Mouse (Mus musculus): ENCODE data around the gene Ppp1r16b.

Gene Ppp1r16b

GRCm38 (mm10) chr2:158692191-158692590 lies 27.0 kb downstream of the Ppp1r16b start:
- no peak for DNase-seq

- DNase-seq, result no peak
Observed at GRCm38 (mm10) chr2:158695811-158696210, 30.6 kb downstream of the Ppp1r16b start.

GRCm38 (mm10) chr2:158696451-158696850 lies 31.3 kb downstream of the Ppp1r16b start:
- no peak for DNase-seq

DNA sequence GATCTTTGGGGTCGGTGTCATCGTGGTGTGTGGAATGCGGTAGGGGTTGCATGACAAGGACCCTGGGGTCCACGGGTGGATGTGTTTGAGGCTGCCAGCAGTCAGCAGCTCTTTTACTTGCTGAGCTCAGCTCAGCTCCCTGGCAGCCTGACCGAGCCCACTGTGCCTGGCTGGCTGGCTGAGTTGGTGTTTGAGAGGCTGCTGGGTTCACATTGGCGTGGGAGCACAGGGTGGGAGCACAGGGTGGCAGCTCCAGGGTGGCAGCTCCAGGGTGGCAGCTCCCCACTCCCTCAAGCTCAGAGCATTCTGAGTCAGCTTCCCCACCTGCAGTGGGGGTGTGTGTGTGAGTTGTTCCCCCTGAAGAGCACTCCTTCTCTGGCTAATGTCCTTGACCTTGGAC lies 34.7 kb downstream of the Ppp1r16b start:
- DNase-seq, result no peak

DNA sequence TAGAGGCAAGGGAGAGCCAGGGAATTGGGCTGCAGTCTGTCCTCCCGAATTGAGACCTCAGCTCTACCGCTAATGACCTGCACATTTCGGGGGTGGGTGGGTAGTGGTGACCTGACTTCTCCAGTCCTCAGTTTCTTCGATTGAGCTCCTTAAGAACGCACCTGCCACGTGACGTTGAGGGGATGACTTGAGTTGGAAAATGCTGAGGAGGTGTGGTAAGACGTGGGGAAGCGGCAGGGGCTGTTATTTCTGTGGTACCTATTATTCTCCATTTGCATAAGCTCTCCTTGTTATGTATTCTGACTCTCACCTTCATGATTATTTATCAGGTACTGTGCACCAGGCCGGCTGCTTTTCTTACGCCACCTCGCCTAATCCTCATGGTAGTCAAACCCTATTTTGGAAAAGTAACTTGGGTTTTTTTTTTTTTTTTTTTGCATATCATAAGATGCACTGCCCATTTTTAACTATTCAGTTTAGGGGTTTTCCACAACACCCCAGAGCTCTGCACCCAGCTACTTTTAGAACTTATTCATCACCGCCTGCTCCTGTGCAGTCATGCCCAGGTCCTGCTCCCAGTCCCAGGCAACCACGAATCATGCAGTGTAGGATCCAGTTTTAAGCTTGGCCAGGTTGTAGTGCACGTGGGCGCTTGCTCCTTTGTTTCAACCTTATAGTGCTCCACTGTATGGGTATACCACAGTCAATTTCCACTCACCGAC lies 35.5 kb downstream of the Ppp1r16b start:
- DNase-seq, result no peak

- DNase-seq, result no peak
Observed at GRCm38 (mm10) chr2:158701505-158701904, 36.3 kb downstream of the Ppp1r16b start.

DNA sequence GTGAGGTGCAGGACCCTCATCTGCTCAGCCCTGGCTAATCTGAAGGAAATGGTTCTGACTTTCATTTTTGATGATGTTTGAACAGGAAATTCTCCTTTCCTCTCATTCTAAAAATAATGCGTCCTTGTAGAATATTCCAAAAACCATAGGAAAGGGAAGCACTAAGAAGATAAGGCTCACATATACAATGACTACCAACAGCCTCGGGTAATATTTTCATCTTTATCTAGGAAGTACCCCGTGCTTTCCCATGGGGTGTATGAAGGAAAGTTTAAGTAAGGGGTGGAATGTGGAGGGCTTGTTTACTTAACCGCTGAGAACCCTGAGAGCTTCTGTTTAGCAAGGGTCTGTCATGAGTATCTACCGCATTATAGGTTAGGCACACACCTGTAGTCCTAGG lies 37.0 kb downstream of the Ppp1r16b start:
- no peak for DNase-seq

GRCm38 (mm10) chr2:158704720-158705119 lies 39.5 kb downstream of the Ppp1r16b start:
- peak; percentile 51 for DNase-seq

DNA sequence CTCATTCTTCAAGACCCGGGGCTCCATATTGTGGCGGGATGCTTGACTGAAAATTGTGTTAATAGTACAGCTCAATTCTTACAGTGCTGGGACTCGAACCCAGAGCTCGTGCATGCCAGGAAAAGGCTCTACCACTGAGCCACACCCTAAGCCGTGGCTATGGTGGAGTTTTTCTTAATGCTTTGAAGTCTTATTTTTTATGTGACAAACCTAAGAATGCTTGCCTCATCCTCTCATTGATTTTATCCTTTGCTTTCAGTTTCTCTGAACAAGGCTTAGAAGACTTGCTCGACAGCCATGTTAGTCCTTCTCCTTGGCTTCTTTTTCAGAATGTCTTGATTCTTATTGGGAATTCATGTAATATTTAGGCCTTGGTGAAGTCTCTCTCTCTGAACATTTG lies 40.3 kb downstream of the Ppp1r16b start:
- DNase-seq, result no peak

GRCm38 (mm10) chr2:158706704-158707408 lies 41.7 kb downstream of the Ppp1r16b start:
- peak; percentile 49 for DNase-seq

- DNase-seq, result no peak
Observed at GRCm38 (mm10) chr2:158708121-158708520, 42.9 kb downstream of the Ppp1r16b start.

GRCm38 (mm10) chr2:158711929-158712751 lies 46.9 kb downstream of the Ppp1r16b start:
- DNase-seq, result peak; percentile 65

- no peak for DNase-seq
Observed at GRCm38 (mm10) chr2:158714826-158715225, 49.6 kb downstream of the Ppp1r16b start.

DNA sequence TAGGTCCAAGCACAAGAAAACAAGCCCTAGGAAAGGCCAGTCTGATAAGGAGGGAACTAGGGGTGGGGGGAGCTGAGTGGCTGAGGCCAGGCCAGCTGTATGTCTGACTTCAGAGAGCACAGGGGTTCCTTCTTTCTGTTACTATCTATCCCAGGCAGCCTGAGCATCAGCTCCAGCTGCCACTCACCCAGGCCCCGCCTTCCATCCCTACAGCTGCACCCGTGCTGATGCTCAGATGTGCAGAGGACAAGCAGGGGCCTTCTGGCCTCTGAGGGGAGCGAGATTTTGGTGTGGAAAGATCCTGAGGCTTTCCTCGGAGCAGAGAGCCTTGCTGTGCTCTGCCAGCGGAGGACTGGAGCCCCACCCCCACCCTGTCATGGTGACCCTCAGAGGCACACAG lies 50.9 kb downstream of the Ppp1r16b start:
- DNase-seq, result peak; percentile 71

DNA sequence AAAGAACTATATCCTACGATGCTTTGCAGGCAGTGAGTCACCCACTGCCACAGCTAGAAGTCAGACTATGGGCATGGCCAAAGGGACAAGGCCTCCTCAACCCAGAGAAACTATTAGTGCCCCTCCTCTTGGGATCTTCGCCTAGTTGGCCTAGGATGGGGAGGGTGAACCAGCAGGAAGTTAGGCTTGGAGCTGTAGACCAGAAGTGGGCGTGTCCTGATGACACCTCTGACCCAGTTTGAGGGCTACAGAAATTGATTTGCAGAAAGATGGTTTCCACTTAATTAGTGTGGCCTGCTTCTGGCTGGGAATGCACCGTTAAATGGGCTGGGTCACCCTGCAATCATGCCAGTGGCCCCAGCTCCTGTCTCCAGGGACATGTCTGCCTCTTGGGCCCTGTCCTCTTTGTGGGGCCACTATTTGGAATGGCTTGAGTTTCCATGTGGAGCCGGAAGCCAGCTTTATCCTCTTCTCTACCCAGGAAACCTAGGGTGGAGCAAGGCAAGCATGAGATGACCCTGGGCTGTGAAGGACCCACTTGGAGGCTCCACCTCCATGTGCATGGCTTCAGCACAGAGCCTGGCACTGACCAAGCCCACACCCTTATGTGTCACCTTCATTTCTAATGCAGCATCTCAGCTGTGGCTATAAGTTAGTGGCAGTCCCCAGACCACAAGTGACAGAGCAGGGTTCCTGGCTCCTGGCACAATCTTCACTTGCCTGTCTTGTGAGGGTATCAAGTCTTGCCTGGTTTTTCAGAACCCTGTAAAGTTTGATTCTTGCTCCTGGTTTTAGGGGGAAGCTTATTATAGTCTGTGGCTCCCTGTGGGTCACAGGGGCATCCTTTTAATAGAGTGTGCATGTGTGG lies 52.6 kb downstream of the Ppp1r16b start:
- DNase-seq, result peak; percentile 43

DNA sequence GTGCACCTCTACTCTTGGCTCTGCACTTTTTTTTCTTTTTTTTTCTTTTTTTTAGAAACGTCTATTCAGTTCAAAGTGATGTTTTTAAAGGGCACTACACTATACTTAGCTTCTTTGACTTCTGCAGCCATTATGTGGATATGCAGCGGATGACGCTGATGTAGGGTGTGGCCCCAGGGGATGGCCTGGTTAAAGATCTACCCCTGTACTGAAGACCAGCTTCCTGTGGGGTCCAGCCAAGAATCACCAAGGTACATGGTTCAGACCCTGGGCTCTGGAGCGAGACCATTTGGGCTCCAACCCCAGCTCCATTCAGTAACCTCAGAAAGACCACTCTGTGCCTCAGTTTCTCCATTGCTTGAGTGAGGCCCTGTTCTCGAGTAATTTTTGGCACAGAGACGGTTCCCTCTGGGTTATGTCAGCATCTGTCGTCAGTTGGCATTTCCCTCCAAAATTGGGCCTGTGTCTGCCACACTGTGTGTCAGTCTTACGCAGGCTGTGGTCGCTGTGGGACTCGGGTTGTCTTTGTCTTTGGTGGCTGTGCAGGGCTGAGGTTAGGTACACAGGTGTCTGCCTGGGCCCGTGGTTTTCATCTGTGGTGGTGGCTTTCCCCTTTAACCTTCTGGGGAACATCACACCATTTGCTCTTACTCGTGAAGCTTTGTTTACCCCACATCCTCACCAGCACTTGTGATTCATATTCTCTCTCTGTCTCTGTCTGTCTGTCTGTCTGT lies 53.8 kb downstream of the Ppp1r16b start:
- DNase-seq, result peak; percentile 94

GRCm38 (mm10) chr2:158720715-158721370 lies 55.6 kb downstream of the Ppp1r16b start:
- DNase-seq, result no peak

GRCm38 (mm10) chr2:158721481-158721880 lies 56.3 kb downstream of the Ppp1r16b start:
- DNase-seq, result no peak

GRCm38 (mm10) chr2:158722135-158722534 lies 56.9 kb downstream of the Ppp1r16b start:
- DNase-seq, result no peak

GRCm38 (mm10) chr2:158722991-158723551 lies 57.9 kb downstream of the Ppp1r16b start:
- DNase-seq, result peak; percentile 86

DNA sequence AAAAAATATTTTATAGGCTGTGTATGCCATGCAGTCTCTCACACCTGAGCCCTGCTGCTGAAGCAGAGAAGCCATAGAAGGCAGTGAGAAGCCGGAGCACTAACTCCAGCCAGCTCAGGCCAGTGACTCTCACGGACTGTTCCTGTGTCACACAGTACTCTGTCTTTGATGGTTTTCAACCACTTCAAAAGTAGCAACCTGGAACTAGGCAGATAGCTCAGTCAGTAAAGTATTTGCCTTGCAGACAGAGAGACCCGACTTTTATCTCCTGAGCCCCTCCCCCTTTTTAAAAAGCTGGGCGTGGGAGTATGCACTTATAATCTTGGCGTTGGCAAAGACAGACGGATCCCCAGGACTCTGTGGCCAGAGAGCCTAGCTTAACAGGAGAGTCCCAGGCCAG lies 58.6 kb downstream of the Ppp1r16b start:
- DNase-seq, result peak; percentile 71
